Mouse (Mus musculus) cerebellum, postnatal 14 days (tissue): ENCODE data around the gene Gpr19.
A peak's percentile ranks its signal among the peaks of the same experiment; 100 is the strongest.

ENCODE experiments used
- DNase-seq, 2 experiments: peaks; one replicate each; pipeline ENCODE4 v3.0.0; 2021; ENCODE audit warnings: mixed read lengths in 2 of 2

Gene Gpr19

GRCm38 (mm10) chr6:134846308-134846707, 52.1 kb downstream of the Gpr19 start:
- DNase-seq, result no peak

- no peak for DNase-seq
Observed at GRCm38 (mm10) chr6:134845726-134846125, 52.7 kb downstream of the Gpr19 start.

GRCm38 (mm10) chr6:134840346-134840745, 58.0 kb downstream of the Gpr19 start:
- no peak for DNase-seq

- DNase-seq, result no peak
Observed at GRCm38 (mm10) chr6:134838111-134838510, 60.3 kb downstream of the Gpr19 start.

- no peak for DNase-seq
Observed at GRCm38 (mm10) chr6:134834585-134835251, 63.7 kb downstream of the Gpr19 start.

- no peak for DNase-seq
Observed at GRCm38 (mm10) chr6:134830776-134831175, 67.6 kb downstream of the Gpr19 start.

- DNase-seq, result peak; percentile 100
Observed at GRCm38 (mm10) chr6:134829786-134830700, 68.3 kb downstream of the Gpr19 start, which contains the start of gene Crebl2. Crebl2 (plus strand) TSS chr6:134830154.

GRCm38 (mm10) chr6:134822844-134823243, 75.5 kb downstream of the Gpr19 start:
- peak; percentile 20 to 39 for DNase-seq

GRCm38 (mm10) chr6:134820411-134820810, 78.0 kb downstream of the Gpr19 start:
- no peak for DNase-seq

- DNase-seq, result no peak
Observed at GRCm38 (mm10) chr6:134819741-134820140, 78.6 kb downstream of the Gpr19 start.
